Mouse (Mus musculus) forebrain, embryonic 11.5 days (tissue): Measurements from ENCODE around the gene Wdr18. TPM values are rescaled to one million over a fixed set of nuclear protein-coding genes. Genes with fewer than 3 reads are reported as not detected.
A peak's percentile ranks its signal among the peaks of the same experiment; 100 is the strongest.

Source experiments
- ATAC-seq: fragments of 200-750 bp; cut with Nextera tagmentation; replicated peaks from 2 replicates; pipeline ENCODE4 v1.8.0; 2017; ENCODE audit warnings: moderate TSS enrichment; ENCODE audit not compliant: low FRiP score
- DNase-seq: peaks from one replicate; pipeline ENCODE4 v3.0.0-alpha.2; 2017; ENCODE audit warnings: low spot score
- H3K27ac ChIP-seq: fragments of 300-500 bp; sonication (generic); 2 replicates; pipeline ENCODE4 v1.5.1; 2014; ENCODE audit warnings: low read depth, low read length
- H3K27me3 ChIP-seq: fragments of 300-500 bp; sonication (generic); 2 replicates; pipeline ENCODE4 v1.6.1; 2014; ENCODE audit warnings: mild to moderate bottlenecking, low read length, mixed read lengths; ENCODE audit not compliant: control insufficient read depth, insufficient read depth
- H3K36me3 ChIP-seq: fragments of 300-500 bp; sonication (generic); 2 replicates; pipeline ENCODE4 v1.6.1; 2014; ENCODE audit warnings: mild to moderate bottlenecking, low read length, moderate library complexity, mixed read lengths; ENCODE audit not compliant: control insufficient read depth, insufficient read depth
- H3K4me1 ChIP-seq: fragments of 300-500 bp; sonication (generic); replicated peaks from 2 replicates; pipeline ENCODE4 v1.6.1; 2014; ENCODE audit warnings: low read length, mixed read lengths; ENCODE audit not compliant: control insufficient read depth, insufficient read depth
- H3K4me2 ChIP-seq: fragments of 300-500 bp; sonication (generic); 2 replicates; pipeline ENCODE4 v1.6.1; 2014; ENCODE audit warnings: low read depth, mild to moderate bottlenecking, low read length, moderate library complexity, mixed read lengths; ENCODE audit not compliant: severe bottlenecking
- H3K4me3 ChIP-seq: fragments of 300-500 bp; sonication (generic); 2 replicates; pipeline ENCODE4 v1.5.1; 2014; ENCODE audit warnings: low read depth, low read length
- H3K9ac ChIP-seq: fragments of 300-500 bp; sonication (generic); 2 replicates; pipeline ENCODE4 v1.6.1; 2014; ENCODE audit warnings: low read length
- H3K9me3 ChIP-seq: fragments of 300-500 bp; sonication (generic); 2 replicates; pipeline ENCODE4 v1.6.1; 2016; ENCODE audit warnings: low read length, mixed read lengths; ENCODE audit not compliant: control insufficient read depth
- WGBS: fragments of 180-500 bp; shearing (Covaris S2); extraction: QIAGEN DNeasy Blood & Tissue Kit; methylation state at CpG from one replicate; pipeline ENCODE4 v1.1.7; 2014; 5-methylcytosine and 5-hydroxymethylcytosine counted together
- polyA plus RNA-seq: library from polyadenylated mRNA; unstranded; fragments of >200 nt; fragmentation: Nextera tagmentation; extraction: Ambion mirVana; gene quantifications from 2 replicates; pipeline ENCODE4 v1.2.1, GENCODE M21; 2014

The Wdr18 gene
- polyA plus RNA-seq, 1 experiment from 2014 or later = 111 TPM

DNA sequence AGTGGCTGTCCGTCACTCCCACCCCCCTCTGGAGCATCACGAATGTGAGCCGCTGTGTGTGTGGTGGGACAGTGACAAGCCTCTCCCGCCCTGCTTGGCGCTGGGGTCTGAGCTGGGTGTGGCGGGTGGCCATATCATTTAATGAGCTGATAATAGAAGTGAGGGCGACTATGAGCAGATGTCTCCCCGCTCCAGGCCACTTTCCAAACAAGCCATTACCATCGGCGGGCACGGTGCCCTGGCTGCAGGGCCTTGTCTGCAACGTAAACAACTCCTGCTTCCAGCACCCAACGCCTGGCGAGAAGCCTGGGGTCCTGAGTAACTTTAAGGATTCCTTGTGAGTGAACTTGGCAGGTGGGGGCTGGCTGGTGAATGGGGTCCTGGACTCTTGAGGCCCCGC, 37.9 kb downstream of the Wdr18 start:
- no peak overlapping the region for H3K27ac ChIP-seq
- peaks cover 7% of the 10 kb centered on the region; the same call in 1 of the 2 replicates for H3K4me1 ChIP-seq
- ATAC-seq (peak; percentile 34; the same call in 1 of the 2 replicates), DNase-seq (no peak)
- peaks cover 10% of the 10 kb centered on the region for H3K27me3 ChIP-seq
- H3K4me2 ChIP-seq = peak overlapping the region; percentile 67
- H3K9me3 ChIP-seq = no peaks in the 10 kb centered on the region
- 5% methylated on average over 15 of the region's 15 CpGs for WGBS
- H3K4me3 ChIP-seq = peak overlapping the region; percentile 42
- no peaks in the 10 kb centered on the region for H3K36me3 ChIP-seq
- peak overlapping the region; percentile 49 for H3K9ac ChIP-seq

DNA sequence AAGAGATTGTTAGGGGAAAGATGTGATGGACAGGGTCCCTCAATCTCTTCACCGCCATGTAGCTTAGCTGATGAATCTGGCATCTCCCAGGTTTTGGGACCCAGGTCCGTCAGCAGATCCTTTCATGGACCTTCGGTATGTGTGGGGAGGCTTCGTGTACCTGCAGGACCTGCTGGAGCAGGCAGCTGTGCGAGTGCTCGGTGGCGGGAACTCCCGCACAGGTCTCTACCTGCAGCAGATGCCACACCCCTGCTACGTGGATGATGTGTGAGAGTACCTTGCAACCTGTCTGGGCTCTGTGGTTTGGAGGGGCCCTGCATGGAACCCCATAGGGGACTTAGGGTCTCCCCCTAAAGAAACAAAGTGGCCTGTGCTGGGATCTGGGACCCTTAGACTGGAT, 42.0 kb downstream of the Wdr18 start:
- H3K9me3 ChIP-seq = no peaks in the 10 kb centered on the region
- H3K4me3 ChIP-seq = no peak overlapping the region
- no peaks in the 10 kb centered on the region for H3K36me3 ChIP-seq
- peaks cover 7% of the 10 kb centered on the region; the same call in 1 of the 2 replicates for H3K4me1 ChIP-seq
- ATAC-seq (no peak), DNase-seq (no peak)
- H3K27ac ChIP-seq = no peak overlapping the region
- no peak overlapping the region for H3K4me2 ChIP-seq
- H3K27me3 ChIP-seq = peaks cover 14% of the 10 kb centered on the region
- H3K9ac ChIP-seq = no peak overlapping the region
- WGBS = 82% methylated on average over 9 of the region's 9 CpGs

DNA sequence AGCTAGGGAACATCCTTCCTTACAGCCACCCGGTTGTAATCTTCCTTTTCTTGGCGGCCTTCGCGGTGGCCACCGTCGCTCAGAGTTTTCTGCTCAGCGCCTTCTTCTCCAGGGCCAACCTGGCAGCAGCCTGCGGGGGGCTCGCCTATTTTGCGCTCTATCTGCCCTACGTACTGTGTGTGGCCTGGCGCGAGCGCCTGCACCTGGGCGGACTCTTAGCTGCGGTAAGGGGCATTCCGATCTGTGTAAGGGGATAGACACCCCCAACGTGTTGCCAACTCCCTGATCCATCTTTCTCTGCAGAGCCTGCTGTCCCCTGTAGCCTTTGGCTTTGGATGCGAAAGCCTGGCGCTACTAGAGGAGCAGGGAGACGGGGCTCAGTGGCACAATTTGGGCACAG, 42.9 kb downstream of the Wdr18 start:
- no peak overlapping the region for H3K9ac ChIP-seq
- H3K27me3 ChIP-seq = peaks cover 12% of the 10 kb centered on the region
- ATAC-seq (no peak), DNase-seq (no peak)
- H3K4me1 ChIP-seq = peaks cover 1% of the 10 kb centered on the region; the same call in 1 of the 2 replicates
- H3K36me3 ChIP-seq = no peaks in the 10 kb centered on the region
- H3K4me2 ChIP-seq = no peak overlapping the region
- WGBS = 18% methylated on average over 21 of the region's 21 CpGs
- H3K4me3 ChIP-seq = no peak overlapping the region
- H3K27ac ChIP-seq = no peak overlapping the region
- no peaks in the 10 kb centered on the region for H3K9me3 ChIP-seq

- WGBS = 59% methylated on average over 9 of the region's 9 CpGs
Observed at GRCm38 (mm10) chr10:80003374-80004232, 43.7 kb downstream of the Wdr18 start.

GRCm38 (mm10) chr10:80004233-80004705, 44.3 kb downstream of the Wdr18 start:
- WGBS = 92% methylated on average over 8 of the region's 8 CpGs
- H3K36me3 ChIP-seq = no peaks in the 10 kb centered on the region
- ATAC-seq (no peak), DNase-seq (no peak)
- H3K27me3 ChIP-seq = peaks cover 12% of the 10 kb centered on the region; the same call in 1 of the 2 replicates
- H3K4me2 ChIP-seq = no peak overlapping the region
- no peaks in the 10 kb centered on the region for H3K9me3 ChIP-seq
- no peak overlapping the region for H3K9ac ChIP-seq
- no peak overlapping the region for H3K4me3 ChIP-seq
- no peak overlapping the region for H3K27ac ChIP-seq
- no peaks in the 10 kb centered on the region for H3K4me1 ChIP-seq

More at GRCm38 (mm10) chr10:80003374-80004232, 43.7 kb downstream of the Wdr18 start:
- Histone ChIP-seq H3K9me3 (no peaks in the 10 kb centered on the region), H3K27me3 (peaks cover 12% of the 10 kb centered on the region), H3K4me1 (no peaks in the 10 kb centered on the region), H3K4me2 (no peak overlapping the region), H3K27ac (no peak overlapping the region), H3K9ac (no peak overlapping the region), H3K36me3 (no peaks in the 10 kb centered on the region), H3K4me3 (no peak overlapping the region)
- ATAC-seq = no peak
- no peak for DNase-seq

DNA sequence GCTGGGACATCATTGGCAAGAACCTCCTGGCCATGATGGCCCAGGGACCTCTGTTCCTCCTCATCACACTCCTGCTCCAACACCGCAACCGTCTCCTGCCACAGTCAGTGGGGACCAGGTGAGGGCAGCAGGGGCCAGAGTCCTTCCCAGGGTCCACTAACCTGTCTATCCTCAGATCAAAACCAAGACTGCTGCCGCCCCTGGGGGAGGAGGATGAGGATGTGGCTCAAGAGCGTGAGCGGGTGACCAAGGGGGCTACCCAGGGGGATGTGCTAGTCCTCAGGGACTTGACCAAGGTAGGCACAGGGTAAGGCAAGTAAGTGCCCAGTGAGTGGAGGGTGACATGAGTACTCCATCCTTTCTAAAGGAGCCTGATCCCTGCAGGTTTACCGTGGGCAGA, 51.8 kb downstream of the Wdr18 start:
- Histone ChIP-seq H3K27me3 (peaks cover 31% of the 10 kb centered on the region), H3K27ac (no peak overlapping the region), H3K4me1 (no peaks in the 10 kb centered on the region), H3K9me3 (peaks cover 8% of the 10 kb centered on the region; the same call in 1 of the 2 replicates), H3K9ac (no peak overlapping the region), H3K4me3 (no peak overlapping the region), H3K4me2 (no peak overlapping the region), H3K36me3 (no peaks in the 10 kb centered on the region)
- ATAC-seq = no peak
- DNase-seq = no peak
- WGBS = 85% methylated on average over 6 of the region's 6 CpGs

DNA sequence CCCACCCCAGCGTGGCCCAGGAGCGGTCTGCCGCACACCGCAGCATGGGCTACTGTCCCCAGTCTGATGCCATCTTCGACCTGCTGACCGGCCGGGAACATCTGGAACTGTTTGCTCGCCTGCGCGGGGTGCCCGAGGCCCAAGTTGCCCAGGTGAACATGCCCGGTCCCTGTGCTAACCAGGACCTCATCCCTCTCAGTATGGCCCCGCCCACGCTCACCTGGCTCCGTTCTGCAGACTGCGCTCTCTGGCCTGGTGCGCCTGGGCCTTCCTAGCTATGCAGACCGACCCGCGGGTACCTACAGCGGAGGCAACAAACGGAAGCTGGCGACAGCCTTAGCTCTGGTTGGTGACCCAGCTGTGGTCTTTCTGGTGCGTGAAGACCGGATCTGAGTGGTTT, 53.7 kb downstream of the Wdr18 start:
- ATAC-seq (no peak), DNase-seq (no peak)
- Histone ChIP-seq H3K27ac (no peak overlapping the region), H3K27me3 (peaks cover 31% of the 10 kb centered on the region), H3K4me2 (no peak overlapping the region), H3K4me1 (no peaks in the 10 kb centered on the region), H3K9me3 (peaks cover 8% of the 10 kb centered on the region; the same call in 1 of the 2 replicates), H3K4me3 (no peak overlapping the region), H3K9ac (no peak overlapping the region), H3K36me3 (no peaks in the 10 kb centered on the region)
- WGBS = 25% methylated on average over 25 of the region's 25 CpGs

DNA sequence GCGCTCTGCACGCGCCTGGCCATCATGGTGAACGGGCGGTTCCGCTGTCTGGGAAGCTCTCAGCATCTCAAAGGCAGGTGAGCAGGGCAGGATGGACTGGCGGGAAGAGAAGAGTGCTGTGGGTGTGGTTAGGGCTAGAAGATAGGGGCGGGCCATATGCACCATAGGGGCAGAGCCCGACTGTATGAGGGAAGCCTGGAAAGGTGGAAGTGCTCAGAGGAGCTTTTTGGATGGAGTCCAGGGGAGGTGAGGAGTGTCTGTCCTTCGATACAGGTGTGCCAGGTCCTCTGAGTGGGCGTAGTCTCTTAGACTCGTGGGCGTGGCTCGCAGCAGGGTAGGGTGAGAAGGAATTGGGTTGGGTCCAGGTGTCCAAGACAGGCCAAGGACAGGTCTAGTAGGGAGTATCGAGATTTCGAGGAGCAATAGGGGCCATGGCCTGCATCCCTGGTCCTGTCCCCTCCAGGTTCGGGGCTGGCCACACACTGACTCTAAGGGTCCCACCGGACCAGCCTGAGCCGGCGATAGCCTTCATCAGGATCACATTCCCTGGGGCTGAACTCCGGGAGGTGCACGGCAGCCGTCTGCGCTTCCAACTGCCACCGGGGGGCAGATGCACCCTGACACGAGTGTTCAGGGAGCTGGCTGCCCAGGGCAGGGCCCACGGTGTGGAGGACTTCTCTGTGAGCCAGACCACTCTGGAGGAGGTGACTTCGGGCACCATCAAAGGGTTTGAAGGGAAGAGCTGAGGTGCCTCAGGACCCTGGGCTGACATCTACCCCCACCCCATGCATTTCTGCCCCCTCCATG, 54.7 kb downstream of the Wdr18 start:
- peaks cover 33% of the 10 kb centered on the region for H3K27me3 ChIP-seq
- WGBS = 24% methylated on average over 28 of the region's 28 CpGs

More for the DNA sequence above, 54.7 kb downstream of the Wdr18 start:
- no peak overlapping the region for H3K27ac ChIP-seq
- H3K36me3 ChIP-seq = no peaks in the 10 kb centered on the region
- DNase-seq (no peak), ATAC-seq (no peak)
- no peak overlapping the region for H3K4me2 ChIP-seq
- no peak overlapping the region for H3K9ac ChIP-seq
- no peak overlapping the region for H3K4me3 ChIP-seq
- peaks cover 2% of the 10 kb centered on the region; the same call in 1 of the 2 replicates for H3K4me1 ChIP-seq
- peaks cover 8% of the 10 kb centered on the region; the same call in 1 of the 2 replicates for H3K9me3 ChIP-seq
